Mouse (Mus musculus) 416B (cell line): ENCODE measurements around the gene Fmod.

Source experiments
- DNase-seq: peaks from one replicate; pipeline ENCODE4 v3.0.0; 2011; ENCODE audit warnings: low read depth

Gene Fmod

DNA sequence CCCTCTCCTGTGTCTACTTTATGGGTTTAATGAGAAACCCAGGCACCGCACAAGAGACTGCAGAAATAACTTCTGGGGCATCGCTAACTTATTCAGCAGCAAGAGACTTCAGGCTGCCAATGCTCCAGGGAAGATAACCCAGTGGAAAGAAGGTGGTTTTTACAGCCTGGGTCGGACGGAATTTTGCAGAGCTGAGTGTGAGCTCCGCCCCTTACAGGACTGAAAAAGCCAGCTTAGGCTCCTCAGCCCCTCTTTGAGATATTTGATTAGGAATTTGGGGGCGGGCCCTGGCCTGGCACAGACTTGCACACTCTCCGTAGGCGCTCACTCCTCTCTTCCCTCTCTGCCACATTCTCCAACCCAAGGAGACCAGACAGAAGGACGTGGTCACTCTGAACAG is at the start of gene Fmod:
TSS of gene Fmod (plus strand) at position 83 of the 400 bp plus-strand sequence.
- DNase-seq = no peak

DNA sequence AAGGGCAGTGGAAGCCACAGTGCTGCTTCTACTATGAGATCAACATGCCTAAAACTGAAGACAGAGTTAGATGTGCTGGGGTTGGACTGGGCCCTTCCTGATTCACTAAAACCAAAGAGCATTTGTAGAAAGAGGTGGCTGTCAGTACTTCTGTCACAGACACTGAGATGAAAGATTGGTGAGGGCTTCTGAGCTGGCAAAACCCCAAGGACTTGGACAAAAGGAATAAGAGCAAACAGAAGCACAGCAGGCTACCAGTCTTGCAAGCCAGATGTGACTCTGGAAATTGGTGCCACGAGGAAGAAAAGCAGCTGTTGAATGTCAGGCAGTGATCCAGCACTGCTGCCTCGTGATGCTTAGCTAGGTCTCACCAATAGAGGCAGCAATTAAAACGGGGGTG is 48.2 kb upstream of the Fmod start:
- DNase-seq = no peak

DNA sequence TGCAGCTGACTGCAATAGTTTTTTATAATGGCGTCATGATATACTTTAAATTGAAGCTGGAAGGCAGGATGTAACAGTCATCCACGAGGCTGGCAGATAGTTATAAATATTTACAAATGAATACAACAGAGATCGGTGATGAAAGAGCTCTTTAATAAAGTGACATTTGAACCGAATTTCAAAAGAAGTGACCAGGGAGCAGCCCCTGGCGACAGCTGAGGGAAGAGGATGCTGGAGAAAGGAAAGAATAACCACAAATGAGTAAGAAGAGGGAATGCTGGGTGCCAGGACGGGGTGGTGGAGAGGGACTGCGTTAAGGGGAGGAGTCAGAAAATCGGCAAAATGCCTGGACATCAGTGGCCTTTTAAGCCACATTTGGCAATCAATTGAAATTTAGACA is 45.8 kb upstream of the Fmod start:
- no peak for DNase-seq

DNA sequence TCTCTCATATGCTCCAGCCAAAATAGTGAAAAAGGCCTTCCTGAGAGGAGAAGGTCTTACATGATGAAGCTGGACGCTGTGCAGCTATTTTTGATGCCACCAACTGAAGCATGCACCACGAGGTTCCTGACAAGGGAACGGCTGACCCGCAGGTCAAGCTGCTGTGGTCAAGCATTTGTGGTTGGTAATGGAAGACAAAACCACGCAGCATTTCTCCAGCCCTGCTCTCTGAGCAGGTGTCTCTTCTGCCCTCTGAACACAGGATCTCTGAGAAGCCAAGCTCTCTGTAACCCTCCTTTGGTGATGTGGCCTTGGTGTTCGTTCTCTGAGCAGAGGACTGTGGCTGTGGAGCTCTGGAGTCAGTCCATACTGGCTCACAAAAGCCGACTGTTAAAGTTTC is 31.6 kb upstream of the Fmod start:
- DNase-seq = no peak

DNA sequence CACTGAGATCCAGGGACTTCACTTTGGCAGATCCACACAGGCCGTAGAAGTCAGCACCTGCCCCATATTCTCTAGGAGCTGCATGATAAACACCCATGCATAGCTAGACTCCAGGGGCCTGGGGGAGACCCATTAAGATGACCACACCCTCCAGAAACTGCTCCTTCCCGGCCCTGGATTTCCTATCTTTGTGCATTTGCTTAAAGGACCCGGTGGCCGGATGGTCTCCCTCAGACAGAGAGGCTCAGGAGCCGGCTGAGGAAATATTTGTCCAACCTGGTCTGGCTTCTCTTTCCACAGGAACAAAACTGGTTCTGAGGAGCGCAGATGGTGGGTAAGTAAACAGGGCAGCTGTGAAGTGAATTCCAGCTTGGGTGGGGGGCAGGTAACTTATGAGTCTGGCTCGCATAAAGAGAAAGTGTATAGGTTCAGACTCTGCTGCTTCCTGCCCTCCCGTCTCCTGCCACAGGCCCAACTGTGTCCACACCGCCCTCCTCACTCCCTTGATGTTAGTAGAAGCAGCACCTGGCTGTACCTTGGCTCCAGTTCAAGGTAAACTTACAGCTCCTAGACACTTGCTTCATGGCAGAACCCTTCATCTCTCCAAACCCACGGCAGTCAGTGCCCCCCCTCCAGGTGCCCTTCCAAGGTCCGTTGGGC is 30.8 kb upstream of the Fmod start:
- DNase-seq = no peak

DNA sequence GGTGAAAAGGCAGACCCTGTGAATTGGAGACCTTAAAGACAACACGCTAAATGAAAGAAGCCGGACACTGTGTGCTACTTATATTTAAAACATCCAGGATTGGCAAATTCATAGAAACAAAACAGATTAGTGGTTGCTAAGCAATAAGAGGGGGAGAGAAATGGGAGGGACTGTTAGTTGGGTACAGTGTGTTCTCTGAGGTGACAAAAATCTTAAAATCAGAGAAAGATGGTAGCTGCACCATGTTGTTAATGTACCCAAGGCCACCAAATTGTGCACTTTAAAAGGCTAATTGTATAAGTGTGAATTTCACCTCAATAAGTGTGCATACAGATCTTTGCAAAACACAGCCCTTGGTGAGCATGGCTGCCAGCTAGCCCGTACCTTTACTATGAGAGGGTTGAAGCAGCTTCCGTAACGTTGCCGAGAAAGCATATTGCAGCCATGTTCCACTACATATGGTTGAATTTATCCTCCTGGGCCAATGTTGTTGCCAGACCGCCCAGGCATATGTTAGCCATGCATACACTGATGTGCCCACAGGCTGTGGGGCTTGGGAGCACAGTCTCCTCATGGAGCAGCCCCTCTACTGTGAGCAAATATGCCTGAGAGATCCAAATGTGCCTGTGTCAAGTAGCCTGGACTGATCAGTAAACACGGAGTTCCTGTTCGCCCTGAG is 12.6 kb upstream of the Fmod start:
- DNase-seq = no peak

DNA sequence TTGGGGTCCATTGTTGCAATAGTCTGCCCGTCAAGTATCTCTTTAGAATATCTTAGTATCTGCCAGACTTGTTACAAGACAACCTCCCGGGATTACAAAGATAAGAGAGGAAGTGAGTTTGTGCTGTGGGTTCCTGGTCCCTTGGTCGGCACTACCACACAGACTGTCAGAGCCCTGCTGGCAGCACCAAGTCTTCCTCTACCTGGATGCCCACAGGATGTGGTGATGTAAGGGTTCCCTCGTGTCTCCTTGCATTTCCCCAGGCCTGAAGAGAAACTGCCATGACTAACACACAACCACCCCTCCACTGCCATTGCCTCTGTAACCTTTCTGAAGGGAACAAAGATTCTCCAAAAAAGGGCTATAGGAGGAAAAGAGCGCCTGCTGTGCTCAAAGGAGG is 11.1 kb upstream of the Fmod start:
- peak; percentile 66 for DNase-seq

DNA sequence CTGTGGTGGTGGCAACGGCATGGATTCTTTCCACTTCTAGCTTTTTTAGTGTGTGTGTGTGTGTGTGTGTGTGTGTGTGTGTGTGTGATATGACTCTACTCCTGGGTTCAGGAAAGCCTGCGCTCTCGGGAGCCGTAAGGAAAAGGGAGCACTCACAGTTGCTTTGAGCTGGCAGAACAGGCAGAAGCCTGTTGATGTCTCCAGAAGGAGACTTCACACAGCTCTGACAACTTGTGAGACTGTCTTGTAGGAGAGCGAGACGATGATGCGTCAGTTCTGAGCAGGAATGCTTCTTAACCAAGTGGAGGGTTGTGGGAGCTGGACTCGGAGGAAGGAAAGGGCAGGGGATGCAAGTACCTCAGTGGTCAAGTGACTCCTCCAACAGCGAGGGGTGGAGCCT is 10.3 kb upstream of the Fmod start:
- no peak for DNase-seq

DNA sequence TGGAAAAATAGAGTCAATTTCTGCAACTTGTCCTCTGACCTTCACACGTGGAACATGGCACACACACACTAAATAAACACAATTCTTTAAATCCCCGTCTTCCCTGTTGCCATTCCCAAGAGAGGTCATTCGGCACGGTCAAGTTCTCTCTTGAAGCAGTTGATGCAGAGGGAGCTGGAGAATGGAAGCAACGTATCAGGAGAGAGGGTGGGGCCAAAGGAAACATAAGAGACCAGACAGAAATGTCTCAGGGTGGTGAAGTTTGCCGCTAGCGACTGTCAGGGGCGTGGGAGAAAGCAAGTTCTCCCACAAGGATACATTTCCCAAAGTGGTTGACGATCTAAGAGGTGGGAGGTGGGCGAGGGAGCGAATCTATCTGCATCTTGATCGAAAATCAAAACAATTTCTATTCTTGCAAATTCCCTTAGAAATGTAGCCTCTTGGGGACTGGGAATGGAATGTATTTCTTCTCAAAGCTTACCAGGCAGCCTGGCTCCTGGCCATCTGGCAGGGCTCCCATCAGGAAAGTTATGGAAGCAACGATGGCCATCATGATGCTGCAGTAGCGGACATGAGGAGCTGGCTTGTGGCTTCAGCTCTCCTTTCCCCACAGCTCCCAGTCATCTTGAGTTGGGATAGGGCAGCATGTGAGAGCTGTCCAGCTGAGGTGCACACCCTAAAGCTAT is 8.8 kb upstream of the Fmod start:
- no peak for DNase-seq

DNA sequence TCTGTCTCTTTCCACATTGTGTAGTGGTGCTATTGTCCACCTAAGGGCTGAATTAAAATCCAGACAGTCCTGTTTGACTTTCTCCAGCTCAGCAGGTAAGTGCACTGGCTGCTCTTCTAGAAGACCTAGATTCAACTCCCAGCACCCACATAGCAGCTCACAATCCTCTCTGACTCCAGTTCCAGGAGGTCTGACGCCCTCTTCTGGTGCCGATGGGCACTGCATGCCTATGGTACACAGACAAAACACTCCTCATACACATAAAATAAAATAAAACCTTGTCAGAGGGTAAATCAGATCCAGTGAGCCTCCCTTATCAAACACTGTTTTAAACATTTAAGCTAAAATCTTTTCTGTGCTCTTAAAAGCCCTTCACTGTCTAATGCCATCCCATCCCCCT is 562 bp upstream of the Fmod start:
- no peak for DNase-seq

DNA sequence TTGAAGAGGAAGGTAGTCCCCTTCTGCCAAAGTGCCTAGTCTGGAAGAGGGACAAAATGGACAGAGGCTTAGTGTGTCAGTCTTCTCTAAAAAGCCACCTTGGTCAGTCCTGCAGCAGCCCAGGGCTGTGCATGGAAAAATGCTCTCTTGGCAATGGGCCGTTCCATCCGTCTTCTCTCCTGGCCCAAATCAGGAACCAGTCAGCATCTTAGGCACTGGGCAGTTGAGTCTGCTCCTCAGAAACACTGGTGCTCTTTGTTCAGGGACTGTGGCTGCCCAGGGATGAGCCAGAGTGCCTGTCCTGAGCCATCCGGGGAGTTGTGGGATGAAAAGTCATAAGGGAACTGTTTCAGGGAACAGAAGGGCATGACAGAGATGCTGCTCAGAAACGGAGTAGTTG is 1.3 kb downstream of the Fmod start:
- no peak for DNase-seq

DNA sequence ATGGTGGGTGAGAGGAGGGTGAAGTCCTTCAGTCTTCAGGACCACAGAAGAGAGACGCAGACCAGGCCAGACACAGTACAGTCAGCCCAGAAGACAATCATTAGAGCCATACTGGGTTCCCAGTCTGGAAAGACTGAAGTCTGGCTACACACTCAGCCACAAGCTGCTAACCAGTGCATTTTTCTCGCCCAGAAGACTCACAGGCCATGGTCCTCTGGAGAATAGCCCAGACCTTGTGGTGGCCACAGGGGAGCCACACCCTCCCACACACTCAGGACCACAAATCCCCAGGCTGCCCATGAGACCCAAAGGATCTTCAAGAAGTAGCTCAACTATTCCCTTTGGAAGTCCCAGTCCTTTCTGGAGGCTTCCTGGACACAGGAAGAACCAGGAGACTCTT is 2.3 kb downstream of the Fmod start:
- no peak for DNase-seq

DNA sequence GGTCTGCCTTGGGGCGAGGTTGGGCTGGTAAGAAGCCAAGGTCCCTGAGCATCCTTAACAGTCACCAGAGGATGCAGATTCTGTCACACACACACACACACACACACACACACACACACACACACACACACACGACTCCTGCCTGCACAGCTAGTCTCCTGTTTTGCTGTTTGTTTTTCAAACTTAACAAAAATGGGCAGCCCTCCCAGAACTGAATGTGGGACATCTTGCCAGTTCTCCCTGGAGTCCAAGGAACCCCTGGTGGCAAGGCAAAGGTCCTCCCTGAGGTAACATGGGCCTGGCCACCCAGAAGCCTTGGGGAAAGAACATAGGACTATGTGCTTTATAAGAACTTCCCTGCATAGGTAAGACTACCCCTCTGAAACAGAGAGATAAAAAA is 4.8 kb downstream of the Fmod start:
- DNase-seq = no peak

DNA sequence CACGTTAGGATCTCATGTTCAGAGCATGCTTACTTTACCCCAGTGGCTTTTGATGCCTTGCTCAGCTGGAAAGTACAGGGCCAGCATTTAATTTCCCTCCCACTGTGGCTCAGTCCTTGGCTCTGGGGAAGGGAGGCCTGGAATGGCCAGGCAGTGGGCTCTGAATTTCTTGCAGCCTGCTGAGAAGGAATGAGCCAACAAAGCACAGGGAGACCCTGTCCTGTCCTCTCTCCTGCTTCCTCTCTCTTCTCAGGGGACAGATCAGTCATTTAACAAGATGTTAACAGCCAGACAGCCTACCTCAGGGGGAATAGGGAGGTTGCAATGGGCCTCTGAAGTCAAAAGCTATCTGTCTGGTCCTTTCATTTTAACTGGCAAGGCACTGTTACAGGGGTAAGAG is 5.3 kb downstream of the Fmod start:
- DNase-seq = no peak

DNA sequence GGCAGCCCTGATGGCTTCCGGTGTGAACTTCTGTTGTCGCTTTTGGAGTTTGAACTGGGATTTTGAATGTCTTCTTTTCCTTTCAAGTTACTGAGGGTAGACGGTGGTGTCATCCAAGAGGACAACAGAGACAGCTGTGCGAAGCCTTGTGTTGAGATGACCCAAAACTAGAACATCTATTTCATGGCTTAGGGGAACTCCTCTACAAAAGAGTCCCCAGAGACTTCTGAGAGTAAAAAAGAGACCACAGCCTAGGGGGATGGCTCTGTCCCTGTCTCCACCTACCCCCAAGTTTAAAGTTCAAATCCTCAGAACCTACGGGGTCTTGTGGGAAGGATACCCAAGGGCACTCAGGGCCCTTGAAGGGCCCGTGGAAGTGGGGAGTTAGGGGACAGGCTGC is 7.8 kb downstream of the Fmod start:
- DNase-seq = no peak

DNA sequence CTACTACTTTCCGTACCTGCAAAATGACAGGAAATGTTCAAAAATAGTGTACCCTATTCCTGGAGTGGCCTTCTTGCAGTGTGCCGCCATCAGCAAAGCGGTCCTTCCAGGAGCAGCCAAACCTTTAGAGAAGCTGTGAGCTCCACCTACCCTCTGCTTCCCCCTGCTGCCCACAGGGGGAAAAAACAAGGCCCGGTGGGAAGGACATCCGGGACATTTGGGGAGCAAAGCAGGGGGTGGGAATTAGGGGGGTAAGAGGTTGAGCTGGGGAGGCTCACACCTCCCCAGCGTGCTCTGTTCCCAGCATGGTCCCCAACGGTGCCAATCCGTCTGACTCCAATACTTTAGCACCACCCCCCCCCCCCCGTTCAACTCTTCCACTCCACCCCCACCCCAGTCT is 8.9 kb downstream of the Fmod start:
- DNase-seq = peak; percentile 52

DNA sequence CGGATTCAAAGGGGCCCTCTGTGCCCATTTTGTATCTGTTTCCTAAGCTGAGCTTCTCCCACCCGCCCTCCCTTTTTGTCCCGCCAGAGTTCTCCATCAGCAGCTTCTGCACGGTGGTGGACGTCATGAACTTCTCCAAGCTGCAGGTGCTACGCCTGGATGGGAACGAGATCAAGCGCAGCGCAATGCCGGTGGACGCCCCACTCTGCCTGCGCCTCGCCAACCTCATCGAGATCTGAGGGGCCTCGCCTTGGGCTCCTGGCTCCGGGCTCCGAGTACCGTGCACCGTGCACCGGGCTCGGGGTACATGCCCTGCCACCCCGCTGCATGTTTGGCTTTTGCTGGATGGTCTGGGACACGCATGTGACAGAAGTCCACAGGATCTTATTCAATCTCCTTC is 9.3 kb downstream of the Fmod start:
- DNase-seq = no peak

DNA sequence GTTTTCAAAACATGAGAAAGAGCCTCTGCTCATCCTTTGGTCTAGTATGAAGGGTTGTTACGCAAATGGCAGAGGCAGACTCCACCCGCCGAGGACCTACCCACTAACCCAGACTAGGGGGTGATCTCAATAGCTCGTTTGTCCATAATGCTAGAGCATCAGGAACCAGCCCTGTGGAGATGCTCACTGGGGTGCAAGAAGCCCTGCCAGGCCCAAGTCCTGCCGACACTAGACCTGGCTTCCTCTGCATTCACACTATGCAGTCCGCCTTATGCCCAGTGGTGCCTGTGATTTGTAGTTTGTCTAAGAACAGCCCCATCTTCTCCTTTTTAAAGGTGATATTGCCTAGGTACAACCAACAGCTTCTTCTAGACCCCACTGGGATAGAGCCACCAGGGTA is 10.4 kb downstream of the Fmod start:
- no peak for DNase-seq

DNA sequence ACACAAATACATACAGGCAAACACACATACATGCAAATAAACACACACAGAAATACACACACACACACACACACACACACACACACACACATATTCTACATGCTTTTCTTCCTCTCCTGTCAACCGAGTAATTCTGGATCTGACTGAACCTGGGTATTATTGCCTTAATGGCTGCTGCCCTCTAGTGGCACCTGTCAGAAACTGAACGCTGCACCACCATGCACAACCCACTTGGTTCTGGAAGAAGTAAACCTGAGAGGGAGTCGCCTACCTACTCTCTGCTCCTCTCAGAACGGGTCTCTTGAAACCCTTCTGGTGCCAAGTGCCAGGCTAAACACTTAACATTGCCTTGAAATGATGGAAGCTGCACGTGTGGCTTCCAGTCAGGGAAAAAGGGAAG is 11.7 kb downstream of the Fmod start:
- peak; percentile 80 for DNase-seq

DNA sequence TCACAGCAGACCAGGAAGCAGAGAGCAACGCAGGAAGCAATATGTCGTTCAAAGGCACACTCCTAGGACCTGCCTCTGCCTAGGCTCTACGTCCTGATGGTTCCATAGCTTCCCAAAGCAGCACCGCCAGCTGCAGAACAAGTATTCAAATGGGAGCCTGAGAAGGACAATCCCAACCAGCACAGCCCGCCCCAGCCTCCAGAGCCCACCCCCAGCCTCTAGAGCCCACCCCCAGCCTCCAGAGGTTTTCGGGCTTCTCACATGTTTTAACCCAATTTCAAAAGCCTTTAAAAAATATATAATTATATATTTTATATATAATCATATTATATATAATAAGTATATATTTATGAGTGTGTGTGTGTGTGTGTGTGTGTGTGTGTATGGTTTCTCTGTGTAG is 12.5 kb downstream of the Fmod start:
- no peak for DNase-seq

DNA sequence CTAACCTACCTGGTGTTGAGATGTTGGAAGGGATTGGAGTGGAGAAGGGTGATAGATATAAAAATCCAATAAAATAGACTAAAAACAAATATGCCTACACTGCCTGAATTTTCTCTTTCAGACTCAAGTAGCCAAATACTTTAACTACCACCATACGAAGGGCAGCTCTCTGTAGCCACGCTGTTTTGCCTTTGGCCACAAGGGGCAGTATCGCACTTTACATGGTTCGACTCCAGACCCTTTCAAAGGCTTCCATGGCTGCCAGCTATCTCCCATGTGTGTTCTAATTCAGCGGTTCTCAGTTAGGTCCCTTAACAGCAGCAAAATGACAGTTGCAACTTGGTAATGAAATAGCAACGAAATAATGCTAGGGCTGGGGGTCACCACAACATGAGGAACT is 16.2 kb downstream of the Fmod start:
- DNase-seq = peak; percentile 80

DNA sequence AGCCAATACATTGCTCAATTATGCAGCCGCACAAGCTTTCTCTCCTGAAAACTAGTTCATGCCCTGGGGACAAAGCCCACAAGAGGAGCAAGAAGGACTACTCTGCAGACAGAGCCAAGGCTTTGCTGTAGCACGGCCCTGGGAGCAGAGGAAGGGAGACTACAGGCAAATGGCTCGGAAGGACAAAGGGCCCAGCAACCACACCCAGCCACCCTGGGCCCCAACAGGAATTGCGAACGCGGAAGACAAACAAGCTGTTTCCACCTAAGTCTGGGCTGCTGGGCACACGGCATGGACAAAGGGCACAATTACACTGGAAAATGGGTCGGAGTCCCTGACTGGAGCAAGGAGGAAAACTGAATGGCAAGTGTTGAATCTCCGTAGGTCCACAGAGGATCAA is 18.0 kb downstream of the Fmod start:
- no peak for DNase-seq

DNA sequence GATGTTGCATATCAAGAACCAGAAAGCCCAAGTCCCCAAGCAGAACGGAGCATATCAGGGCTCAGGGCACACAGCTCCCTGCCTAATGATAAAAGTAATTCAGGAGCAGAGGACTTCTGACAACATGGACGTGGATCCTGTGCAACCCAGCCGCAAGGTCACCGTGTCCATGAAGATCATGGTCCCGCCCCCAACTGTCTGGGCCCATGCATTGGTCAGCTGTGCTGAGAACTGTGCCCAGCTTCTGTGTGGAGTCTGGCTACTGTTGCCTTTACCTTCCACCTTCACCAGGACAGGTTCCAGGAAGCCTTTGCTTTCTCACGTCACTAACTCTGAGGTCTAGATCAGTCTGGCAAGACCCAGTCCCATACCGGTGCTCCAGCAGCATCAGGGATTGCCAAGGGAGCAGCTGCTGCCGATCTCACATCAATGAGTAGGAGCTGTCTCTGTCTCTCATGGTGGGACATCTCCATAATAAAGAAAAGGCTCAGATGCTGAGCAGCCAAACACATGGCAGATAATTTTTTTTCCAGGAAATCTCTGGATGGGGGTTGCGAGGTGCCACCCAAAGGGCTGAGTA is 18.7 kb downstream of the Fmod start:
- DNase-seq = no peak
